Mouse (Mus musculus) kidney, adult 11 months (tissue): ENCODE data around the gene Ccnh.
"Not testable (repeated sequence)": the region's sequence is repeated elsewhere in the genome, so short reads cannot be mapped to it uniquely, and the experiment has no call there.

ENCODE experiments used
- DNase-seq: peaks from one replicate; pipeline ENCODE4 v3.0.0; 2022

The Ccnh gene

GRCm38 (mm10) chr13:85188903-85189643 is at the start of gene Ccnh:
Gene Ccnh, plus strand, starts transcription at chr13:85189408.
- peak; percentile 92 for DNase-seq

- not testable (repeated sequence) for DNase-seq
Observed at GRCm38 (mm10) chr13:85143361-85143760, 45.8 kb upstream of the Ccnh start.

GRCm38 (mm10) chr13:85146471-85146870 is 42.7 kb upstream of the Ccnh start:
- DNase-seq: no peak

GRCm38 (mm10) chr13:85154746-85155145 is 34.5 kb upstream of the Ccnh start:
- no peak for DNase-seq

- DNase-seq: no peak
Observed at GRCm38 (mm10) chr13:85159971-85160370, 29.2 kb upstream of the Ccnh start.

GRCm38 (mm10) chr13:85164512-85165124 is 24.6 kb upstream of the Ccnh start:
- no peak for DNase-seq

GRCm38 (mm10) chr13:85189644-85190121 is 475 bp downstream of the Ccnh start:
- no peak for DNase-seq

GRCm38 (mm10) chr13:85191253-85191652 is 2.0 kb downstream of the Ccnh start:
- DNase-seq: no peak

GRCm38 (mm10) chr13:85207493-85207892 is 18.3 kb downstream of the Ccnh start:
- no peak for DNase-seq

GRCm38 (mm10) chr13:85208656-85209055 is 19.4 kb downstream of the Ccnh start:
- no peak for DNase-seq

- no peak for DNase-seq
Observed at GRCm38 (mm10) chr13:85210353-85210752, 21.1 kb downstream of the Ccnh start.

GRCm38 (mm10) chr13:85218656-85219055 is 29.4 kb downstream of the Ccnh start:
- DNase-seq: no peak

GRCm38 (mm10) chr13:85238760-85239159 is 49.6 kb downstream of the Ccnh start:
- DNase-seq: no peak
